Mouse (Mus musculus) liver, embryonic 14.5 days (tissue): ENCODE measurements at regions not wholly inside any gene's neighbourhood (a gene's known extent, or its start where the extent isn't known, plus 50 kb on each side); places are given as distances from the start of the nearest gene placed in this dataset.

Source experiments
- ATAC-seq: fragments of 200-750 bp; cut with Nextera tagmentation; 2 replicates; pipeline ENCODE4 v1.8.0; 2017; ENCODE audit warnings: moderate number of reproducible peaks, mild to moderate bottlenecking, moderate library complexity; ENCODE audit not compliant: insufficient read depth
- DNase-seq, 3 experiments: peaks; one replicate each; pipeline ENCODE4 v3.0.0-alpha.2; 2012 to 2013; ENCODE audit warnings: low read depth in 3 of 3, low spot score in 3 of 3
- H3K27ac ChIP-seq: fragments of 300-500 bp; sonication (generic); 2 replicates; pipeline ENCODE4 v1.5.1; 2014; ENCODE audit warnings: moderate library complexity, mild to moderate bottlenecking, control low read depth, inconsistent platforms
- H3K27me3 ChIP-seq: fragments of 300-500 bp; sonication (generic); 2 replicates; pipeline ENCODE4 v1.6.1; 2014; ENCODE audit warnings: mild to moderate bottlenecking, low read length, moderate library complexity; ENCODE audit not compliant: control insufficient read depth, insufficient read depth
- H3K36me3 ChIP-seq: fragments of 300-500 bp; sonication (generic); replicated peaks from 2 replicates; pipeline ENCODE4 v1.6.1; 2014; ENCODE audit warnings: low read depth; ENCODE audit not compliant: control insufficient read depth, insufficient read depth
- H3K4me1 ChIP-seq, 2 experiments: fragments of 200-500 bp in 1 of 2; fragments of 300-500 bp in 1 of 2; sonication (generic) in 1 of 2; replicated peaks; 2 replicates each; pipeline ENCODE4 v1.6.1; 2012 to 2014; ENCODE audit warnings: antibody characterized with exemption in 1 of 2, inconsistent platforms in 1 of 2, low read length in 1 of 2; ENCODE audit not compliant: control insufficient read depth in 2 of 2, insufficient read depth in 2 of 2
- H3K4me2 ChIP-seq: fragments of 300-500 bp; sonication (generic); 2 replicates; pipeline ENCODE4 v1.6.1; 2014; ENCODE audit warnings: low read depth, mild to moderate bottlenecking, control low read depth, moderate library complexity
- H3K4me3 ChIP-seq, 2 experiments: fragments of 200-500 bp in 1 of 2; fragments of 300-500 bp in 1 of 2; sonication (generic) in 1 of 2; 2 replicates each; pipeline ENCODE4 v1.5.1; 2012 to 2014; ENCODE audit warnings: low read depth in 2 of 2, low read length in 2 of 2, mild to moderate bottlenecking in 2 of 2, control low read depth in 1 of 2, inconsistent platforms in 1 of 2, moderate library complexity in 1 of 2; ENCODE audit not compliant: insufficient read depth in 1 of 2
- H3K9ac ChIP-seq: fragments of 300-500 bp; sonication (generic); replicated peaks from 2 replicates; pipeline ENCODE4 v1.6.1; 2014; ENCODE audit warnings: mild to moderate bottlenecking, control low read depth, moderate library complexity
- H3K9me3 ChIP-seq: fragments of 300-500 bp; sonication (generic); 2 replicates; pipeline ENCODE4 v1.6.1; 2016; ENCODE audit warnings: low read length, mixed read lengths; ENCODE audit not compliant: control insufficient read depth
- CTCF ChIP-seq: IDR thresholded peaks from 2 replicates; pipeline ENCODE4 v1.5.1; 2016; ENCODE audit warnings: antibody characterized with exemption, low read depth, control low read depth
- EP300 ChIP-seq: IDR thresholded peaks from 2 replicates; pipeline ENCODE4 v1.6.1; 2016; ENCODE audit warnings: antibody characterized with exemption, low read depth
- WGBS: fragments of 180-500 bp; shearing (Covaris S2); extraction: QIAGEN DNeasy Blood & Tissue Kit; methylation state at CpG from one replicate; pipeline ENCODE4 v1.1.7; 2014; ENCODE audit not compliant: insufficient replicate concordance; 5-methylcytosine and 5-hydroxymethylcytosine counted together

DNA sequence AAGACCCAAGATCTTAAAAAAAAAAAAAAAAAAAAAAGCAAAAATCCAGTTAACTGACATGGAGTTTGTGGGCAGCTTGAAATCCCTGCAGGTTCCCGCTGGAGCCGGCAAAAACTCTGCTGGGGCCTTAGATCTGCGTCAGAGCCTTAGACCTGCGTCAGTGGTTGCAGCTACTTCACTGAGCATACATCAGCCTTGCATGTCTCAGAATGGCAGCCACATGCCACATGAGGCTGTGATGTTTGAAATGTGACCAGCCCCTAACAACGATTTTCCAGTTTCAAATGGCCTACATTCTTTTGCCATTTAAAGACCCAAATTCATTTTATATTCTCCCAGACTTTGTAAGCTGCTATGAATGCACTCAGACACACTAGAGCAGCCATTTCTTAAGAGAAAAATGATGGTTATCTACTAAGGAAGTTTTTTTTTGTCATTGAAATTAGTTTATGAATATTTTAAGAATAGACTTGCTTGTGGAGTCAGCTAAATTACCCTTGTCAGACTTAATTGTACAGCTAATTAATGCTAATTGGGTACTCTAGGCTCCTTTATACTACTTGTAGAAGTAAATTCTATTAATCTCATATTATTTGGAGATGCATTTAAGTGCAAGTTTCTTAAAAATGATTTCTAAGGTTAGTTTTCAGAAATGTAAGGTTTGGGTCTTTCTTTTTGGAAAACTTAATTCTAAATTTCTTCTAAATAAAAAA lies 70.8 kb downstream of the Toporsl start:
- Histone ChIP-seq H3K4me1 (no peaks in the 10 kb centered on the region), H3K9me3 (no peaks in the 10 kb centered on the region), H3K4me3 (no peak overlapping the region), H3K36me3 (no peaks in the 10 kb centered on the region), H3K9ac (no peak overlapping the region), H3K27me3 (no peaks in the 10 kb centered on the region), H3K27ac (no peak overlapping the region), H3K4me2 (no peak overlapping the region)
- 67% methylated on average over 5 of the region's 5 CpGs for WGBS
- DNase-seq = no peak
- TF ChIP-seq EP300 (no peak), CTCF (no peak)
- no peak for ATAC-seq

DNA sequence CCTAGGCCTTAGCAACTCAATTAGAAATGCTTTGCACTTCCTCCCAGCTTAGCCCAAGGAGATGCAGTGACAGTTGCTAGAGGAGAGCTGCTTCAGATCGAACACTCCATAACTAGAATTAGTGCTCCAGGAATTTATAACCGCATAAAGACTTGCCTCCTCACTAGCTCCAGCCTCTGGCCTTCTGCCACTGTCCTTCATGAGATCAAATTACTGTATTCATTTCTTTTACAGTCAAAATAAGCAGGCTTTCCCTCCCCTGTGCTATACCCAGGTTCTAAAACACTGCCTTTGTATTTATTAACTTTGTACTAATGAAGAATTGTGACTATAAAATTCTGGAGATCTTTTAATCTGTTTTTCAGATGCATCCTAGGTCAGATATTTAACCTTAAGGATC lies 104.8 kb upstream of the Olfr275 start:
- Histone ChIP-seq H3K4me2 (no peak overlapping the region), H3K4me3 (no peak overlapping the region), H3K27ac (no peak overlapping the region), H3K9ac (no peak overlapping the region), H3K4me1 (no peaks in the 10 kb centered on the region), H3K36me3 (no peaks in the 10 kb centered on the region), H3K9me3 (no peaks in the 10 kb centered on the region), H3K27me3 (no peaks in the 10 kb centered on the region)
- ATAC-seq (no peak), DNase-seq (no peak)
- 68% methylated on average over 2 of the region's 2 CpGs for WGBS
- TF ChIP-seq EP300 (no peak), CTCF (no peak)

DNA sequence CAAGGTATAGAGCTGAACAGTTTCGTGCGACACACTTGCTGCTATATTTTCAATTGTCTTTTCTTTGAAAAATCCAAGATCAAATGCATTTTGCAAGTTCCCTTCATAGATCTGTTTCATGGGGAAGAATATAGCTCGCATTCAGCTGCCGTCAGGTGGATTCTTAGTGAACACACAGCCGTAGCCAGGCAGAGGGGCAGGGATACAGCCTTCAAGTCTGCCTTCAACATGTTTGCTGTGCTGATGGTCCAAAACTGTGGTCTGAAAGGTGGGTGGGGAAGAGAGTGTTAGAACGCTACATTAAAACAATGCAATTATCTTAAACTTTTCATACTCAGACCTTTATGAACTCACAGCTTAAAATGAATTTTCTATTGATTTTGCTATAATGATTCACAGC lies 88.2 kb upstream of the Olfr275 start:
- H3K36me3 ChIP-seq = no peaks in the 10 kb centered on the region
- no peak overlapping the region for H3K27ac ChIP-seq
- no peak for TF ChIP-seq CTCF
- no peak for TF ChIP-seq EP300
- no peaks in the 10 kb centered on the region for H3K4me1 ChIP-seq
- ATAC-seq = no peak
- H3K4me3 ChIP-seq = no peak overlapping the region
- H3K27me3 ChIP-seq = no peaks in the 10 kb centered on the region
- no peak for DNase-seq
- 62% methylated on average over 6 of the region's 6 CpGs for WGBS
- H3K4me2 ChIP-seq = no peak overlapping the region
- H3K9me3 ChIP-seq = no peaks in the 10 kb centered on the region
- H3K9ac ChIP-seq = no peak overlapping the region

DNA sequence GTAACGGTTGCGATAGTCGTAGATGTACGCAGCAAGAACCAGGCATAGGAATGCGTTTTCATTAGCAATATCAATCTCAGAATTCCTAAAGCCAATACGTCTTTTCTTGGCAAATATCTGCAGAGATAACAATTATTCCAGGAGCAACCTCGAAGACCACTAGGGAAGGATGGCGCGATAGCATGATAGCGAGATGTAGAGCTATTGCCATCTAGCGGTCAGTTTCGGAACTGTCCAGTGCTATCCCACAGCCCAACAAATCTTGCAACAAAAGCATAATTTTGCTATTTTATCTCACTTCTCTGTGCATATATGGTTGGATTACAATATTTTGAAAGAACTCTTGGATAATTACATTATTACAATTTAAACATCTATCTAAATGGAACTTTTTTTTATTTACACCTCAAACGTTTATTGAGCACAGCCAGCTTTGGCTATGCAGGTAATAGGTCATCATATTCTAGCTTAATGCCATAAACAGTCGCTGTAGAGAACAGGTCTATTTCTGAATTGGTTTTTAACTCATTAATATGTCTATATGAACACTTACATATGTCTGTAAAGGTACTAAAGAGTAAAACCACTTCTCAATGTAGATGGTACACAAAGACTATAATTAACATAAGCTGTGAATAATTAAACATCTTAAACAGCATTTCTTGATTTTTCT lies 87.6 kb upstream of the Olfr275 start:
- Histone ChIP-seq H3K36me3 (no peaks in the 10 kb centered on the region), H3K27ac (no peak overlapping the region), H3K9me3 (no peaks in the 10 kb centered on the region), H3K4me2 (no peak overlapping the region), H3K4me1 (no peaks in the 10 kb centered on the region), H3K27me3 (no peaks in the 10 kb centered on the region), H3K4me3 (no peak overlapping the region), H3K9ac (no peak overlapping the region)
- ATAC-seq (no peak), DNase-seq (peak in 1 of 3 experiments; percentile 1)
- WGBS = 28% methylated on average over 14 of the region's 14 CpGs
- no peak for TF ChIP-seq EP300
- peak; percentile 83 for TF ChIP-seq CTCF

DNA sequence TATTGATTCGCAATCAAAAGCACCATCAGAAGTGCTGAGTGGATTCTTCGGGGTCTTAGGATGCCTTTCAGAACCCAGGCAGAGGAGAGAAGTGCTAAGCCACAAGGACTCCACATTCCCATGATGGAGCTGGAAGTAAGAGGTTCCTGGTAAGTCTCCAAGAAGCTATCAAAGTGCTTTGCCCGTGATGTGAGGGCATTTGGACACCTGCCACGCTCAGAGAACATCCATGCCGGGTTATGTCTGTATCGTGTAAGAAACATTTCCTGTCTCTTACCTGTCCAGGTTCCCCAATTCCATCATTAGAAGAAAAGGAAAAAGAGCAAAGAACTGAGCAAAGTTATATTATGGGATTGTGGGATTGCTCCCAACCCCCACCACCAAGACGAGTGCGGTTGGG lies 81.3 kb upstream of the Olfr275 start:
- H3K9me3 ChIP-seq = no peaks in the 10 kb centered on the region
- no peak overlapping the region for H3K9ac ChIP-seq
- H3K27ac ChIP-seq = no peak overlapping the region
- H3K36me3 ChIP-seq = no peaks in the 10 kb centered on the region
- no peak overlapping the region for H3K4me2 ChIP-seq
- WGBS = 60% methylated on average over 8 of the region's 8 CpGs
- DNase-seq (no peak), ATAC-seq (no peak)
- no peaks in the 10 kb centered on the region for H3K4me1 ChIP-seq
- H3K4me3 ChIP-seq = no peak overlapping the region
- TF ChIP-seq CTCF = no peak
- no peak for TF ChIP-seq EP300
- no peaks in the 10 kb centered on the region for H3K27me3 ChIP-seq
